Mouse (Mus musculus): Measurements from ENCODE around the gene Taf15.

DNA sequence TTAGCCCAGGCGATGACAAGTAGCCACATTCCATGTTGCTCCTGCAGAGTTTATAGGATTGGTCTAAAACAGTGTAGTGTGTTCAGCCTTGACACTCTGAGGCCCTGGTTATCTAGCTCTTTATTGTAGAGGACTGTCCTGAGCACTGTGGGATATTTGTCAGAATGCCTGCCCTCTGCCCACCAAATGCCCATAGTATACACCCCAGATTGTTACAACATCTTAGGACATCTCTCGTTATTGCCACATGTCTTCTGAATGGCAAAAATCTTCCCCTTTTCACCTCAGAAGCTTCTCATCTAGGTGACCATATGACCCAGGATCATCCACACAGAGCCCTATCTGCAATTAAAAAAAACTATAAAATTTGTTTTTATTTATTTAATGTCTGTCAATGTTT, 40.4 kb upstream of the Taf15 start:
- TF ChIP-seq CTCF (IDR thresholded peaks at IDR 0.05; ENCODE audit: low read depth, low read length) (no peak), POLR2A (IDR thresholded peaks at IDR 0.05; ENCODE audit: extremely low read depth, insufficient read depth, low read length) (no peak)
